Mouse (Mus musculus) central nervous system, embryonic 18 days (tissue): Measurements from ENCODE around the gene Asic2. TPM values are rescaled to one million over a fixed set of nuclear protein-coding genes. Genes with fewer than 3 reads are reported as not detected.

ENCODE experiments used
- polyA plus RNA-seq: library from polyadenylated mRNA; depleted of rRNA; stranded (reverse); fragments of >200 nt; gene quantifications from 2 replicates; pipeline ENCODE4 v1.2.3, GENCODE M21; 2012; rRNA removed

Gene Asic2
- polyA plus RNA-seq = 25.3 and 25.7 TPM in 2 replicates

DNA sequence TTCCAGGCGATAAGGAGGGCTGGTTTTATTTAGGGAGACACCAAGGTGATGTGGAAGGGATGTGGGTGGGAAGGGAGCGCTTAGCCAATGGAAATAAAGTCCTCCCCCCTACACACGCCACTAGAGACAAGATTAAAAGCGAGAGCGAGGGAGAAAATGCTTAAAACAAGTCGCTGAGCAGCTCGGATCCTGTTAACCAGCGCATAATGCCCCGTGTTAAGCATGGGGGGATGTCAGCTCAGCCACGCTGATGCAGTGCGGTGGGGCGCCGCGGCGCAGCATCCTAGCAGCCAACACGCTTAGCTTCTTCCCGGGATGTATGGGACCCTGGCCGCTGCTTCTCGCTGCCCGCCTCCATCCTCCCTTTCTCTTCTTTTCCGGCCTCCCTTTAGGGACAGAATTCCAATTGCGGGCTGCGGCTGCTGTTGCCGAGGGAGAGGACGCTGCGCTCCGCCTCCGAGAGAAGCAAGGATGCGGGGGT, at the start of gene Asic2:
Gene Asic2 (minus strand): TSS at position 57 of the 481 bp plus-strand sequence.

DNA sequence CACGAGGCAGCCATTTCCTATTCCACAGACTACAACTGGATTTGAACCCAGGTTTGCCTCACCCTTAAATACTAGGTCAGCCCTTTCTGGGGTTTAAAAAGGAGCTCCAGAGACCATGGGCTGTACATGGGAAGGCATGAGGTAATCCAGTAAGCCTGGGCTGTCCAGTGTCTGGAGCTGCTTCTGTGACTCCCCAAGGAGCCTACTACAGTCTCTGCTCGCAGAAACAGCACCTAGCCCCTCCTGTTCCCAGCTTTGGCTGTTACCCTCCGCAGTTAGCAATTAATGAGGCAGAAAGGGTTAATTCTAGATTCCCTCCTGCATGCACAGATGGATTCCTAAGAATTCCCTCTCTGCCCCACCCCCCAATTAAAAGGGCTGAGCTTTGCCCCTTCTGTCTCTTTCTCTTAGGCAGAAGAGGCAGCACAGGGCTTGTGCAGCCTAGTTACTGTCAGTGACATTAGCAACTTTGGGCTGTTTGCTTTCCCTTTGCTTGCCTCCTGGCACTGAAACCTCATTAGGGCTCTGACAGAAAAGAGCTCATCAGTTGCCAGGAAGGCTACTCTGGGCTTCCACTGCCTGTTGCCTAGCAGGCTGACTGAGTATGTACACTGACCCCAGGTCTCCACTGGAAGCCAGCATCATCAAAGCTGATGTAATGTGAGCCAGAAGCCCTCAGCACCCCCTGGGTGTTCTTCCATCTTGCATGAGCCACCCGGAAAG, 107.8 kb downstream of the Asic2 start, which contains the start of gene 5530401A14Rik:
Gene 5530401A14Rik (plus strand): TSS at position 424 of the 723 bp plus-strand sequence.

DNA sequence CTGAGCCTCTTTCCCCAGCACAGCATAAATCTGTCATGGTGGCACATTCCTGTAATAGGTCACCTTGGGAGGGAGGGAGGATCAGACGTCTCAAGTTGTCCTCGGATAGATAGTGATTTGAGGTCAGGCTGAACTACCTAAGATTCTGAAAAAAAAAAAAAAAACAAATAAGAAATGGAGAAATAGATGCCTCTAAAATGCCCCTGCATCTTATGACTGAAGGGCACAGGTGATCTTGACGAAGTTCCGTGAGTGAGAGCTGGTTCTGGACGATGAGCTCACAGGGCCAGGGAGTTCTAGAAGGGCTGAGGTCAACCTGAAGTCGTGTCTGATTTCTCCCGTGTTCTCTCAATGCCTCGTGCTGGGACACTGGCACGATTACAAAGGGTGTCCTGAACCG, 1110.2 kb downstream of the Asic2 start, which contains the start of gene Spaca3:
Gene Spaca3 (plus strand): TSS at position 301 of the 400 bp plus-strand sequence.

Other genes with a start within 250 kb of the Asic2 start
- 0.04 and 0.11 TPM in 2 replicates for gene 5530401A14Rik, start 107.8 kb downstream of the Asic2 start, polyA plus RNA-seq
- 0.32 and 16.5 TPM in 2 replicates for gene Ccl2, start 67.1 kb upstream of the Asic2 start, polyA plus RNA-seq
- gene Gm17268, start 70.1 kb upstream of the Asic2 start, polyA plus RNA-seq = not detected in 2 replicates
- gene Ccl7, start 77.3 kb upstream of the Asic2 start, polyA plus RNA-seq = 0.31 and 1.4 TPM in 2 replicates
- 0.09 and 0.99 TPM in 2 replicates for gene Ccl11, start 89.4 kb upstream of the Asic2 start, polyA plus RNA-seq
- gene Ccl12, start 133.4 kb upstream of the Asic2 start, polyA plus RNA-seq = 1.3 and 3.1 TPM in 2 replicates
- 0.13 TPM in 1 of 2 replicates, not detected in the other for gene Ccl8, start 146.7 kb upstream of the Asic2 start, polyA plus RNA-seq